Mouse (Mus musculus) adrenal gland, postnatal 36 days (tissue): Measurements from ENCODE around the gene Pkp1. TPM values are rescaled to one million over a fixed set of nuclear protein-coding genes. Genes with fewer than 3 reads are reported as not detected.

Experiments
- DNase-seq, 2 experiments: peaks; one replicate each; pipeline ENCODE4 v3.0.0; 2021; ENCODE audit warnings: mixed read lengths in 1 of 2
- long read RNA-seq, 2 experiments: library from polyadenylated mRNA; stranded (forward); transcript quantifications; one replicate each; pipeline ENCODE4 v2.0.0; 2021; ENCODE audit warnings: borderline sequencing depth in 2 of 2
- total RNA-seq, 2 experiments: library from RNA; stranded (reverse); gene quantifications; 2 replicates each; pipeline ENCODE4 v1.2.3; 2021

The Pkp1 gene
- total RNA-seq: not detected
- long read RNA-seq, experiment 1: 0 reads
- long read RNA-seq, experiment 2: 0 reads

DNA sequence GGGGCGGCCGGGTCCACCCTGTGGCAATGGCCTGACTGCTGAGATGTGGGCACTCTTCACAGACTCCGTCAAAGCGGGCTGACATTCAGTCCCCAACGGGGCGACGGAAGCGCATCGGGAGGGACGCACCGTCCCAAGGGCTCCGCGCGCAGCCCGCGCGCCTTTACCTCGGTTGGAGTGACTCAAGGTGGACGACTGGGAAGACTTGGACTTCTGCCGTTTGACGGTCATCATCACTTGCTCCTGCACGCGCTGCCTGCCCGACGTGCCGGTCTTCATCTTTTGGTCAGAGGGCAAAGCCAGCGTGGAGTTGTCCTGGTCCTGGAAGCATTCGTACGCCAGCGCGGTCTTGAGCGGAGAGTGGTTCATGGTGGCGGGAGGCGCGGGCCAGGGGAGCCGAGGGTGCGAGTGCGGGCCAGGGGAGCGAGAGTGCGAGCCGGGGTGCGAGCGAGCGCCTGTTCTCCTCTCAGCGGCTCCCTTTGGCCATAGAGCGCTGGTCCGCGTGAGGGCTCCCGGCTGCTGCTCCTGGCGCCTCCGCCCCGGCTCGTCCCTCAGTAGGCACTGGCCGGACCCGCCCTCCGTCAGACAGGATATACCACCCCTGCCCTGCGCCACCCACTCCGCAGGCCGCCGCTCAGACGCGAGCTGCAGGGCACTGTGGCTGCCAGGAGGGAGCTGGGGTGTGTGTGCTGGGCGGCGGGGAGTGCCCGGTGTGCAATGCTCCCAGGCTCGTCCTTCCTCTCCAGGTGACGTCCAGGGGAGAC is at the start of gene Pkp1:
Pkp1 (minus strand) TSS at position 564 of the 764 bp plus-strand sequence.
- DNase-seq: no peak

DNA sequence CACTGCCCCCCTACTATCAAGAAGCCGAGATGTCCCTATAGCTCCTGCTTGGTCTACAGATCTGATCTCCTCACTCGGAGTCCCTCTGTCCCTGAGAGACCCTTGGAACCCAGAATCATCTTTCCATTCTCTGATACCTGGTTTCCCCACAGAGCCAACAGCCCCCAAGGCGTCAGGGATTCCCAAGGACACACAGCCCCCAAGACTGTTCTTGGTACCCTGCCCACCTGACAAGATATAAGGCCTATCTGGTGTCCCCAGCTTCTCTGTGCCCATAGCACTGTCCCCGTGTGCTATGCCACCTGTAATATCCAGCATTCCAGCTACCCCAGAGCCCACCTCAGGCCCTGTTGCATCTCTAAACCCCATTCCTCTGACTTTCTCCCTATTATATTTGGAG is 48.7 kb upstream of the Pkp1 start:
- no peak for DNase-seq

DNA sequence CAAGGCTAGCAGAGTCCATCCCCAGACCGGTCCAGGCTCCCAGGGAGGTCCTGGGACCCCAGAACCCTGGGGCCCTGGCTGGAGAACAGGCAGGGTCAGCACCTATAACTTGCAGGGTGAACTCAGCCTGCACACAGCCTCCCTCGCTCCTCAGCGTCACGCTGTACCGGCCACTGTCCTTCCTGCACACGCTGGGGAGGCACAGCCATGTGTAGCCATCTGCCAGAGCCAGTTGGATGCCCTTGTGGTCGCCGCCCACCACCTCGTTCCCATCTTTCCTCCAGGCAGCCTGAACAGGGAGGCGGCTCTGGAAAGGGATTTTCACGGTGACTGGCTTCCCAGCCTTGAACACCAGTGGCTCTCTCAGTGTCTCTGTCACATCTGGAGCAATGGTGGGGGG is 45.6 kb upstream of the Pkp1 start:
- no peak for DNase-seq

DNA sequence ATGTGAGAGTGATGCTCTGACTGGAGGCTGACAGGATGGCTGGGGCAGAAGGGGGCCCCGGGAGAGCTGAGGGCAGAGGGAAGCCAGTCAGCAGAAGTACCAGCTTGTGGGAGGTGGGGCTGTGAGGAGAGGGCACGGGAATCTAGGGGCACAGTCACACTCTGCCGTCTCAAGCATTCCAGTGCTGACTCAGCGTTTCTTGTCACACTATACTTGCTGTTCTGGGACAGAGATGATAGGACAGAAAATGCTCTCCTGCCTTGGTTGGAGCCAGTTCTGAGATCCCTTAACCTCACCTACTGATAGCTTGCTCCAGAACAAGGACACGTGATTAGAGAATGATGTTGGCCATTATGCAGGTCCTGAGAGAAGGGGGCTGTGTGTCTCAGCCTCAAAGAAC is 44.2 kb upstream of the Pkp1 start:
- DNase-seq: no peak

DNA sequence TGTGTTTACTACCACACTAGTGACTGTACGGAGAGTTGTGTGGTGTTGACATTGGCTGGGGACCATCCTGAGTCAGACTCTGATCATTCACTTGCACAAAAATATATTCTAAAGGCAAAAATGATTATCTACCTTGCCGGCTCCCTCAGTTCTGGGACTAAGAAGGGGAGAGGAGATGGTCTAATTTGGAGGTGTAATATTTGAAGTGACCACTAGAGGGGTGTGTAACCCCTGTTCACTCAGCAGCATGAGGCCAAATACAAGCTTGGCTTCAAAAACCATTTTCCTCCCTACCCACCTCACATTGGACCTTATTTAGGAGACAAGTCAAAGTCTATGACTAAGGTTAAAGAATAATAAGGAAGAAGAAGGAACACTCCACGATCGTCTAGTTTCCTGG is 39.5 kb upstream of the Pkp1 start:
- DNase-seq: peak in 1 of 2 experiments; percentile 8

DNA sequence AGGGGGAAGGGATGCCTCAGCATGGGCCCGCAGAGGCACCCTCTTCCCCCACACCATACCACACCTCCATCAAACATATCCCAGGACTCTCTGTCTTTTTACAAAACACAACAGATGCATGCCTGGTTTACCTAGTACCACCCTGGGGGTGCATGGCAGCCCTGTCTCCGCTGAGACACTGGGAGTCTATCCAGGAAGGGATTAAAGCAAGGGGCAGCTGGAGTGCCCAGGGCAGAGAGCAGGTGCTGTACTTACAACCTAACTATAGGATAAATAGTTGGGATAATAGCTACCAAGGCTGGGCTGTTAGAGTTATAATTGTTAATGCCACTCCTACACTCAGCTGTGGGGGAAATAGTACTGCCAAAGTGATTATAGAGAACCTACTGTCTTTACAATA is 29.9 kb upstream of the Pkp1 start:
- DNase-seq: no peak

DNA sequence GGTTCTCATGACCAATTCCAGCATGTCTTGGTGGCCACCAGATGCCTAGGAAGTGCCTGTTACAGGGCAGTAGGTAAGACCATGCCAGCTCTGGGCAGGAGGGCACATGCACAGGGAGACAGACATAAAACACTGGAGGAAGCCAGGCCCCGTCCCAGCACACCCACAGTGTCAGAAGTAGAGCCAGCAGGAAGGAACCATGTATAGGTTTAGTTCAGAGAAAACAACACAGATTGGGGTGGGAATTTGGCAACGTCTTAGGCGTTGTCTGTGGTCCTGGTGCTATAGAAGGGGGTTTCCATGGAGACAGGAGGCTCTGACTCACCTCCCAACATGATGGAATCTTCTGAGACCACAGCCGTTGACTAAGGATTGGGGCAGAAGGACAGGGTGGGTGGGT is 27.2 kb upstream of the Pkp1 start:
- DNase-seq: no peak

DNA sequence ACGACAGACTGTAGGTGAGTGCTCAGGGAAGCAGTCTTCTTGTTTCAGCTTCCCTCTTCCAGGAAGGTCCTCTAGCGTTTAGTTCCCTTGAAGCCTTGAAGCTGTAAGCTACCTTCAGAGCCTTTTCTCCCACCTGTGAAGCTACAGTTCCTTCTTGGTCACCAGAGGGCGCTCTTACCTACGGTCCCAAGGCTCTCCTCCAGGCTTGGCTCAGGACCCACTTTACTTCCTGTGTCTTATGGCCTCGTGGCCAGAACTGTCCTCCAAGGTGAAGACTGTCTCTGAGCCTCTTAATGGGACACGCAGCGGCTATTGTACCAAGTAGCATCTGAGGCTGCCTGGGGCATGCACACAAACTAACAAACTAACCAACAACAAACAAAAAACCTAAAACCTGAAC is 26.7 kb upstream of the Pkp1 start:
- peak; percentile 28 to 60 for DNase-seq

DNA sequence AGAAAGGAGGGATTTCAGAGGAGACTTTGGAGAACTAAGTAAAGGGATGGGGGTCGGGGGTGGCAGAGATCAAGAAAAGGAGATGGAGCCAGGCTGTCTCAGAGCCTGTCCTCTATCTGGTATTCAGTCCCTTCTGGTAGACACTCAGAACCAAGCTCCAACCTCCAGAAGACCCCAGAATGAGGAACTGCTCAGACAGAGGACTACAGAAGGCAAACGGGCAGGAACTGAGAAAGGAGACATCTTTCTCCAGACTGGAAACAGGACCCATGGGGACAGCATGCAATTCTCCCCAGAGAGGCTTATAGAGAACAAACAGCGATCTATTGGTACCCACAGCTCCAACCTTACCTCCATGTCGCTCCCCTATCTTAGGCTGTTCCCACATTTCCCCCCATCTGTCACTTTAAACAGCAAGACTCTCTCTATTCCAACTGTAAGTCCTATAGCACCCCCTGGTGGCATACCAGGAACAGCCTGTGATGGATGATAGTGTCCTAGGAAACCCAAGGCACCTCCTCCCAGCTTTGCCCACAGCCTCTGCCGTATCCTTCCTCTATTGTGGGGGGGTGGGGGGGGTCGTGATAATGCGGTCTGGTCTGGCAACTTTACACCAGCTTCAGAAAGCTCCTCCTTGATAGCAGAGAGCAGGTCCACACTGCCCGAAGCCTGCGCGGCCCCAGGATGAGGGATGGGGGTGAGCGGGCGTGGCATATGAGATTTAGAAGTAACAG is 25.7 kb upstream of the Pkp1 start:
- DNase-seq: peak; percentile 69 to 90

DNA sequence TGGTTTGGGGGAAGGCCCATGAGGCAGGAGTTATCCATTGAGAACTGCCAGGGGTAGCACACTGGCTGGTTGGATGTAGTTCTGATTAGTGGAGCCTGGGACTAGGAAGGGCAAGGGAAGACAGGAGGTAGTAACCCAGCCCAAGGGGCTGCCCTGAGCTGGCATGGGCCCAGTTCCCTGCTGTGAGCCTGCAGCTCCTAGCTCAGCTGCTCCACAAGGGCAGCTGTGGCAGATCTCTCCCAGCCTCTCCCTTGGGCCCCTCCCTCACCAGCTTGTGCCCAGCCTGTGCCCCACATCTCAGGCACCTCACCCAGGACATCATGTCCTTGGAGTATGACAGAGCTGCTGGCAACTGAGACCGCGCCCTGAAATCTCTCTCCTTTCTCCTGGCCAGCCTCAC is 24.7 kb upstream of the Pkp1 start:
- no peak for DNase-seq

DNA sequence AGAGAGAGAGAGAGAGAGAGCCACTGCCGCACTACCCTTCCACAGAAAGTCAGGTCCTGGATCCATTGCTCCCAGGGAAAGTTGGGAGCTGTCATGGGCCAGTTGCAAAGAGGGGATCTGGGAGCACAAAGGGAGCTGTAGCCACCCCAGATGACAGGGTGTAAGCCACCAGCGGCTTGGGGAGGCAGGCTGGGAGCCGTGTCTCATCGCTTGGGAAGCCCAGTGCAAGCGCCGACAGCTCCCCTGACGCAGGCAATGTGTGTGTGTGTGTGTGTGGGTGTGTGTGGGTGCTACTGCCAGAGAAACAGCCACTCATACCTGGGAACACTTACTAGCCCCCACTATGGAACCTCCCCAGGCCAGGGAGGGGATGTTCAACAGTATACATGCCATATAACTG is 23.1 kb upstream of the Pkp1 start:
- no peak for DNase-seq

DNA sequence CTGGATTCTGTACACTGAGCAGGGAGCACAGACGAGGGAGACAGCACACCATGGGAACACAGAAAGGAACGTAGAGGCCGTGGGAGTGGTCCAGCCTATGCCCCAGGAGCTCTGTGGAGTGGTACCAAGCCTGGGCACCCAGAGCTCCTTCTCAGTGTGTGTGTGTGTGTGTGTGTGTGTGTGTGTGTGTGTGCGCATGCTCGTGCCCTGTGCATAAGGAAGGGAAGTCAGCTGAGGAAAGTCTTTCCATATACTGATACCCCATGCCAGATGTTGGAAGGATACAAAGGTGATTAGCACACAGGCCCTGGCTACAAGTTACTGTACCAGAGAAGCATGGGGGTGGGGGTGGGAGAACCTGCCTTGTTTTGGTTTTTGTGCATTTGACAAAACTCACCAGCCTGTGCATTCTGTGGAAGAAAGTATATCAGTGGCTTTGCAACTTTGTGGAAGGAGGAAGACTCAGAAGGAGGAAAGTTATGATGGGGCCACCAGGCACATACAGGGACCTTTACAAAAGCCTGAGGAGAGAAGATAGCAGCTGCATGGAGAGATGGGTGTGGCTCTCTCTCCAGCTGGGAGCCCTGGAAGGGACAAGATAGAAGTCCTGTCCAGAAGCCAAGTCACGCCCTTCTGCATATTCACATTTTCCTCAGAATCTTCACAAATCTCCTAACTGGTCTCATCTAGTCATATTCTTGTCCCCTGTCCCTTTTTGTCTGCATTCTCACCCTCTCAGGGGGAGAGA is 22.4 kb upstream of the Pkp1 start:
- no peak for DNase-seq

DNA sequence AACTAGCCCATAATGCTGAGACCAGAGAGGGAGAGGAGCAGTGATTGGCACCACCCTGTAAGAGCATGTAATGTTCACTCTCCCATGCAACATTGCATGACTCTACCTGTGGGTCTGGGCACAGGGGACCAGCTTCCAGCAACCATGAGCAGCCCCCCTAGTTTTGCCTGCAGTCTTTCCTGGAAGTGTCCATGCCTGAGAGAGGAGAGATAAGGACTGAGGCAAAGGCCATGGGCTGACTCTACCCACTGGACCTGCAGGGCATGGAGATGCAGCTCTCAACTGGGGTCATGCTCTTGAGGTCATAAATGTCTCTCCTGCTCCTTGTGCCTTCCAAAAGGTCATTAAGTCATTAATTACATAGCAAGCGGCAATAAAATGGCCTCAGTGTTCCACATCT is 17.1 kb upstream of the Pkp1 start:
- no peak for DNase-seq

DNA sequence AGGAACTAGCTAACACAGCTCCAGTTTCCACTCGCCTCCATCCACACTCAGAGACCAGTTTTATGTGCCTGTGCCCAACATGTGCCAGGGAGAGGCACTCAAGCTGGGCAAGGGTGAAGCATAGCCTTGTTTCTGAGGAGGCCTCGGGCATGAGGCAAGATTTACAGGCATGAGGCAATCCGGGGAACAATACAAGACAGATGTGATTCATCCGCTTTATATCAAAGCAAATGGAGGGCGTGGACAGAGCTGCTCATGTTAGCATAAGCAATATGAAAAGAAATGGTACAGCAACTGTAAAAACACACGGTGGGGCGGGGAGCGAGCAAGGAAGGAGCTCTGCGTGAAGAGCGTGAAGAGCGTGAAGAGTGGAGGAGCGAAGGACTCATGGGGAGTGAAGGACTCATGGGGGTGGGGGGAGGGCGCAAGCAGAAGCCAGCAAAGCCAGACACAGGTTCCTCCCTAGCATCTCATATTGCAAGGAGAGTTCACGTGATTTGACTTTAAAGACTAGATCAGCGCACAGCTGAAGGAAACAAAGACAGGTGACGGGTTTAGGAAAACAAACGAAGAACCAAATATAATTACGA is 14.8 kb upstream of the Pkp1 start:
- peak; percentile 14 to 46 for DNase-seq

DNA sequence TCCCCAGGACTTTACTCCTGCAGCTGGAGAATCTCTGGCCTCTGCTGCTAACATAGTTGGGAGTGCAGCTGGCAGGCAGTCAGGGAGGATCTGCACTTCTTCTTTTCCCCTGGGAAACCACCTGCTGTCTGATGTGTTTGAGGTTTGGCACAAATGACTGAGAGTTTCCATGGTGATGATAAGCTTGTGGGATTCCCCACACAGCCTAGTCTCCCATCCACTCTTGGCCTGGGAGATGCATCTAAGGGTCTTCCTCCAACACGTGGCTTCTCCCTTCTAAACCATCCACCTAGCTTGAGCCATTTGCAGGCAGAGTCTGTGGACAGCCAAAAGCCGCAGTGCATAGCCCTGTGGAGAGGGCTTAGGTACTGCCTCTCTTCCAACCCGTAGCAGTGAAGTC is 10.9 kb upstream of the Pkp1 start:
- DNase-seq: no peak

DNA sequence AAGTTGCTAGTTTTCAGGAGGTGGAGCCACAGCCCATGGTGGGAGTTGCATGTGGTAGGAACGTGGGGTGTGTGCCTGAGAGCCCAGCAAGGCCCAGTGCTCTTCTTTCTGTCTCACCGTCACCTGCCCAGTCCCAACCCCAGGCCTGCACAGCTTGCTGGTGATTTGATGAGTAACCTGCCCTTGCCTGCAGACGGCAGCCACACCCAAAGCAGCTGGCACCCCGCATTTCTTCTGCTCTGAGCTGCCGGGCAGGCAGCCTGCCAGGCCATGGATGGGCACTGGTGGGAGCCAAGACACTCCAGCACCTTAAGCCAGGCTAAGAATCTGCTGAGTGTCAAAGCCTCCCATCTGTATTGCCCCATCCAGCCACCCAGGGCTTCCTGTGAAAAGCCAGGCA is 6.8 kb upstream of the Pkp1 start:
- DNase-seq: no peak

DNA sequence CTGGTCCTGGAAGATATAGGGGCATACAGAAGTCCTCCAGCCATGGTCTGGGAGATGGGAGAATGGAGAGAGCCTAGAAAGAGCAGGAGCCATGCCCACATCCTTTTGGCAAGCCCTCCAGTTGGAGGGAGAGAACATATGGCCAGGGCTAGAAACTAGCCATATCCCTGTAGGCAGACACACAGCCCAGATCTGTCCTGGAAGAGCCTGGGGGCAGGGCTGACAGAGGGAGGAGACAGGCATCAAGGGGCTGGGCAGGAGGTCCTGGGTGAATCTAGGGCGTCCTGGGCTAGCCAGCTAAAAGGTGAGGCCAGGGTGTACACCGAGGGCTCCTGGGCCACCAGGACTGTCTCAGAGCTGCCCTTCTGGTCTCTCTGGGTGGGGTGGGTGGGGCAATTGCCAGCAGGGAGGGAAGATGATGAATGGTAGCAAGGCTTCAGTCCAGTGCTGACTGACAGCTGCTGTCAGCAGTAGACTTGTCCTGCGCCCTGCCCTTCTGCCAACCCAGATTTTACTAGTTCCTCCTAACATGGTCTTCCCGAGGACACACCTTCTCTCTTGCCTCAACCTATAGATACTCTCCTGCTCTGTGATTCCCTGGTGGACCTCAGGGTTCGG is 5.5 kb upstream of the Pkp1 start:
- no peak for DNase-seq

DNA sequence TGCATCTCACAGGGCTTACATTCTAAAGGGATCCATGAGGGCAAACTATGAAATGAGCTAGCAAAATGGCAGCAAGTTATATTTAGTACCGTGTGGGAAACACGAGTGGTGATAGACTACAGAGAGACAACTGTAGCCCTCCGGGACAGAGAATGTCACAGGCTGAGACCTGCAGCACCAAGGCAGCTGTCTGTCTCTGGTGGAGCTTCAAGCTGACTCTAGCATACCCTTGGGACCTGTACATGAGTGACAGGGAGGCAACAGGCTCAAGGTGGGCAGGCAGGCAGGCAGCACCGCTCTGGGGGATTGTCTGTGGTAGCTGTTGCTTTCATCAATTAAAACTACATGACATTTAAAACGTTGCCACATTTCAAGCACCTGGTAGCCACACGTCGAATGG is 4.2 kb upstream of the Pkp1 start:
- no peak for DNase-seq

DNA sequence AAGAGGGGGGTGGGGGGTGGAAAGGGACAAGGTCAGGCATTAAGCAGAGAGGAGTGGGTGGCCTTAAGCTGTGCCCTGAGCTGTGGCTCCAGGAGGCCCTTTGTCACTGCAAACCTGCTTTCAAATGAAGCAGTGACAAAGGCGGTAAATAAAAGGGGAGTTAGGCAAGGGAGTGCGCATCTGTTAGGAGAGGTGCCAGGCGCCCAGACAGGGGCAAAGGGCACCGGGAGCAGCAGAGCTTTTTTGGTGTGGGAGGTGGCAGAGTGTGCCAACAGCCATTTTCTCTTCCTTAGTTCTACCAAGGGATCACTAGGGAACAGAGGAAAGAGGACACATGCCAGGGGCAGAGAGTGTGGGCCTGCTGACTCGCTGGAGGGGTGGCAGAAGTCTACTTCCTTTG is 1.8 kb downstream of the Pkp1 start:
- DNase-seq: no peak

DNA sequence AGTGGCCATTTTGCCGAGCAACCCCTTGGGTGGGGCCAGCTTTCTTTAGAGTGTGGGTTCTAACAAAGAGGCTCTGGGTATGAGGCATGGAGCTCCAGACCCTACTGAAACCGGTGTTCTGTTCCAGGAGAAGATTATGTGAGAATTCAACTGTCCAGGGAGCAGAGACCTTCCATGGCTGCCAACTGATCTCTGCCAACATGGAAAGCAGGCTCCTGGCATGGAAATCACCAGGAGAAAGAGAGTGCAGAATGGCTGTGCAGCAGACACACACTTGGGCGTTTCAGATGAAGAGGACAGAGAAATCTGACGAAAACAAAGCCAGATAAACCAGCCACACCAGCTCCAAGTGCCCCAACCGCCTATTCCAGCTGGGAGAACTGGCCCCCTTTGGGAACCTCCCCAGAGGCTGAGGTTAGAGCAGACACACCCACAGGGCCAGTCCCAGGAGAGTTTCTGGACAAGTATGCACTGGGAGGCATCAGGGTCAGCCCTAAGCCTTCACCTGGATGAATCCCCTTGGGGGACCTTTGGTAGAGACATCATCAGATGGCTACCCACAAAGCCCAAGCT is 2.4 kb downstream of the Pkp1 start:
- DNase-seq: no peak

DNA sequence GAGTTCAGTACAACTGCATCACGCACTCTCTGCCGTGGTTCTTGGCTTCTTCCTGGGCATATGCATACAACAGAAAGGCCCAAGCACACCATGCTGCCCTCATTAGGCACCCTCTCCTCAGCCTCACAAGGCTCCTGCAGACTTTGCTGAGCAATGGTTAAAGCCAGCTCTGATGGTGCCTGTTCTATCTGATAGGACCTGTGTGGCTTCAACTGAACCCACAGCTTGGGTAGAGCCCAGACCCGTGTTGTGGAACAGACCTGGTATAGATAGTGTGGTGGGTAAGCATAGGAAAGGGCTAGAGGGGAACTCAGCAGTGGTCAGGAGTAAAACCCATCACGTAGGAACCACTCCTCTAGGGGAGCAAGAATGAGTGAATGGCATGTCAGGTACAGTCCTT is 5.3 kb downstream of the Pkp1 start:
- no peak for DNase-seq

DNA sequence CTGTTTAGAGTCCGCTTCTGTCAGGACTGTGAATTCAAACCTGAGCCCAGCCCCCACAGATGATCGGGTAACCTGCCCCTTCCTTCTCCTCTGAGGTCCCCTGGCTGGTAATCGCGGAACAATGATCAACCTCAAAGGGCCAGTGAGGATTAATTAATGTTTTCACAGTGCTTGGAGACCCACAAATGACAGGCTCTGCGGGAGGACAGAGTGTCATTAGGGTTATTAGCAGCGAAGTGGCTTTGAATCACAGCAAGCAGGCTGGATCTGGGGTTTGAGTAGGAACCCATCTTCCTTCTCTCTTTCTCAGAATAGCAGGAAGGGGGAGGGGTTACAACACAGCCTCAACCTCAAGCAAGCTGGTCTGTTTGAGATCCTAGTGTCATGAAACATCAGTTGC is 9.6 kb downstream of the Pkp1 start:
- DNase-seq: no peak
